Mouse (Mus musculus): Measurements from ENCODE around the gene Osr1. TPM values are rescaled to one million over a fixed set of nuclear protein-coding genes. Genes with fewer than 3 reads are reported as not detected.
A peak's percentile ranks its signal among the peaks of the same experiment; 100 is the strongest.

Gene Osr1
- polyA plus RNA-seq, 1 experiment from 2014 or later = 26.3 TPM

GRCm38 (mm10) chr12:9576043-9576538 is 6.2 kb downstream of the Osr1 start:
- H3K27ac ChIP-seq (ENCODE audit: low read length) = no peak overlapping the region; the same call in 1 of the 2 replicates
- H3K36me3 ChIP-seq (ENCODE audit: control insufficient read depth, insufficient read depth, low read length) = no peaks in the 10 kb centered on the region
- H3K9me3 ChIP-seq (ENCODE audit: control insufficient read depth, low read length) = no peaks in the 10 kb centered on the region
- WGBS = 5% methylated on average over 18 of the region's 18 CpGs
- peak overlapping the region; percentile 26 for H3K4me2 ChIP-seq (ENCODE audit: low read depth, low read length)
- no peak for ATAC-seq
- H3K9ac ChIP-seq (ENCODE audit: low read depth, low read length) = peak overlapping the region; percentile 59
- H3K4me3 ChIP-seq (ENCODE audit: low read length) = peak overlapping the region; percentile 51
- peaks cover 67% of the 10 kb centered on the region for H3K27me3 ChIP-seq (replicated peaks; ENCODE audit: control insufficient read depth, insufficient read depth, low read length)
- H3K4me1 ChIP-seq (ENCODE audit: control insufficient read depth, insufficient read depth, low read length) = peaks cover 7% of the 10 kb centered on the region

GRCm38 (mm10) chr12:9577610-9578009 is 7.7 kb downstream of the Osr1 start:
- no peaks in the 10 kb centered on the region for H3K36me3 ChIP-seq (ENCODE audit: control insufficient read depth, insufficient read depth, low read length)
- peaks cover 69% of the 10 kb centered on the region for H3K27me3 ChIP-seq (replicated peaks; ENCODE audit: control insufficient read depth, insufficient read depth, low read length)
- 0 out of 2 replicates have a peak overlapping the region, but pooled peaks have one; percentile 59 for H3K9ac ChIP-seq (ENCODE audit: low read depth, low read length)
- peak overlapping the region; percentile 51 for H3K4me3 ChIP-seq (ENCODE audit: low read length)
- peak overlapping the region; percentile 26 for H3K4me2 ChIP-seq (ENCODE audit: low read depth, low read length)
- WGBS = 51% methylated on average over 2 of the region's 2 CpGs
- no peak overlapping the region for H3K27ac ChIP-seq (ENCODE audit: low read length)
- H3K4me1 ChIP-seq (ENCODE audit: control insufficient read depth, insufficient read depth, low read length) = peaks cover 8% of the 10 kb centered on the region
- no peak for ATAC-seq
- H3K9me3 ChIP-seq (ENCODE audit: control insufficient read depth, low read length) = no peaks in the 10 kb centered on the region

- no peak overlapping the region for H3K4me2 ChIP-seq (ENCODE audit: low read depth, low read length)
- no peak overlapping the region for H3K27ac ChIP-seq (ENCODE audit: low read length)
- no peaks in the 10 kb centered on the region for H3K9me3 ChIP-seq (ENCODE audit: control insufficient read depth, low read length)
- H3K4me1 ChIP-seq (ENCODE audit: control insufficient read depth, insufficient read depth, low read length) = peaks cover 8% of the 10 kb centered on the region
- H3K9ac ChIP-seq (ENCODE audit: low read depth, low read length) = no peak overlapping the region
- no peak for ATAC-seq
- no peak overlapping the region for H3K4me3 ChIP-seq (ENCODE audit: low read length)
- peaks cover 69% of the 10 kb centered on the region for H3K27me3 ChIP-seq (replicated peaks; ENCODE audit: control insufficient read depth, insufficient read depth, low read length)
- H3K36me3 ChIP-seq (ENCODE audit: control insufficient read depth, insufficient read depth, low read length) = no peaks in the 10 kb centered on the region
- WGBS = 28% methylated on average over 4 of the region's 4 CpGs
Observed at GRCm38 (mm10) chr12:9578591-9578990, 8.7 kb downstream of the Osr1 start.

GRCm38 (mm10) chr12:9579301-9580030 is 9.6 kb downstream of the Osr1 start:
- ATAC-seq = no peak
- Histone ChIP-seq H3K4me1 (ENCODE audit: control insufficient read depth, insufficient read depth, low read length) (peaks cover 8% of the 10 kb centered on the region), H3K9ac (ENCODE audit: low read depth, low read length) (no peak overlapping the region), H3K27ac (ENCODE audit: low read length) (no peak overlapping the region), H3K36me3 (ENCODE audit: control insufficient read depth, insufficient read depth, low read length) (no peaks in the 10 kb centered on the region), H3K4me2 (ENCODE audit: low read depth, low read length) (no peak overlapping the region), H3K4me3 (ENCODE audit: low read length) (no peak overlapping the region), H3K9me3 (ENCODE audit: control insufficient read depth, low read length) (no peaks in the 10 kb centered on the region), H3K27me3 (replicated peaks; ENCODE audit: control insufficient read depth, insufficient read depth, low read length) (peaks cover 67% of the 10 kb centered on the region)
- 13% methylated on average over 31 of the region's 31 CpGs for WGBS

GRCm38 (mm10) chr12:9580041-9580905 is 10.4 kb downstream of the Osr1 start:
- 10% methylated on average over 33 of the region's 33 CpGs for WGBS
- Histone ChIP-seq H3K4me2 (ENCODE audit: low read depth, low read length) (peak overlapping the region; percentile 24; the same call in 1 of the 2 replicates), H3K4me3 (ENCODE audit: low read length) (no peak overlapping the region), H3K36me3 (ENCODE audit: control insufficient read depth, insufficient read depth, low read length) (no peaks in the 10 kb centered on the region), H3K9ac (ENCODE audit: low read depth, low read length) (no peak overlapping the region), H3K4me1 (ENCODE audit: control insufficient read depth, insufficient read depth, low read length) (peaks cover 10% of the 10 kb centered on the region), H3K9me3 (ENCODE audit: control insufficient read depth, low read length) (no peaks in the 10 kb centered on the region), H3K27me3 (replicated peaks; ENCODE audit: control insufficient read depth, insufficient read depth, low read length) (peaks cover 59% of the 10 kb centered on the region), H3K27ac (ENCODE audit: low read length) (no peak overlapping the region)
- ATAC-seq = no peak

- ATAC-seq = no peak
- WGBS = 8% methylated on average over 30 of the region's 30 CpGs
- H3K4me1 ChIP-seq (ENCODE audit: control insufficient read depth, insufficient read depth, low read length) = peaks cover 10% of the 10 kb centered on the region
- peak overlapping the region; percentile 53 for H3K4me2 ChIP-seq (ENCODE audit: low read depth, low read length)
- H3K27me3 ChIP-seq (replicated peaks; ENCODE audit: control insufficient read depth, insufficient read depth, low read length) = peaks cover 55% of the 10 kb centered on the region
- H3K9ac ChIP-seq (ENCODE audit: low read depth, low read length) = no peak overlapping the region
- peak overlapping the region; percentile 26 for H3K4me3 ChIP-seq (ENCODE audit: low read length)
- no peak overlapping the region for H3K27ac ChIP-seq (ENCODE audit: low read length)
- H3K9me3 ChIP-seq (ENCODE audit: control insufficient read depth, low read length) = no peaks in the 10 kb centered on the region
- H3K36me3 ChIP-seq (ENCODE audit: control insufficient read depth, insufficient read depth, low read length) = no peaks in the 10 kb centered on the region
Observed at GRCm38 (mm10) chr12:9581011-9581410, 11.1 kb downstream of the Osr1 start.

- ATAC-seq = no peak
- no peak overlapping the region for H3K9ac ChIP-seq (ENCODE audit: low read depth, low read length)
- no peak overlapping the region for H3K4me3 ChIP-seq (ENCODE audit: low read length)
- no peaks in the 10 kb centered on the region for H3K36me3 ChIP-seq (ENCODE audit: control insufficient read depth, insufficient read depth, low read length)
- 13% methylated on average over 12 of the region's 12 CpGs for WGBS
- H3K4me2 ChIP-seq (ENCODE audit: low read depth, low read length) = no peak overlapping the region
- H3K27ac ChIP-seq (ENCODE audit: low read length) = no peak overlapping the region
- H3K9me3 ChIP-seq (ENCODE audit: control insufficient read depth, low read length) = no peaks in the 10 kb centered on the region
- H3K4me1 ChIP-seq (ENCODE audit: control insufficient read depth, insufficient read depth, low read length) = peaks cover 10% of the 10 kb centered on the region
- peaks cover 50% of the 10 kb centered on the region for H3K27me3 ChIP-seq (replicated peaks; ENCODE audit: control insufficient read depth, insufficient read depth, low read length)
Observed at GRCm38 (mm10) chr12:9581506-9581905, 11.6 kb downstream of the Osr1 start.

GRCm38 (mm10) chr12:9582248-9582995 is 12.5 kb downstream of the Osr1 start:
- H3K9me3 ChIP-seq (ENCODE audit: control insufficient read depth, low read length) = no peaks in the 10 kb centered on the region
- H3K4me3 ChIP-seq (ENCODE audit: low read length) = no peak overlapping the region
- H3K4me1 ChIP-seq (ENCODE audit: control insufficient read depth, insufficient read depth, low read length) = peaks cover 10% of the 10 kb centered on the region
- peaks cover 41% of the 10 kb centered on the region for H3K27me3 ChIP-seq (replicated peaks; ENCODE audit: control insufficient read depth, insufficient read depth, low read length)
- H3K27ac ChIP-seq (ENCODE audit: low read length) = no peak overlapping the region
- no peak overlapping the region for H3K4me2 ChIP-seq (ENCODE audit: low read depth, low read length)
- ATAC-seq = no peak
- WGBS = 27% methylated on average over 14 of the region's 14 CpGs
- no peak overlapping the region for H3K9ac ChIP-seq (ENCODE audit: low read depth, low read length)
- H3K36me3 ChIP-seq (ENCODE audit: control insufficient read depth, insufficient read depth, low read length) = no peaks in the 10 kb centered on the region

- Histone ChIP-seq H3K4me1 (ENCODE audit: control insufficient read depth, insufficient read depth, low read length) (peaks cover 10% of the 10 kb centered on the region), H3K36me3 (ENCODE audit: control insufficient read depth, insufficient read depth, low read length) (no peaks in the 10 kb centered on the region), H3K4me2 (ENCODE audit: low read depth, low read length) (no peak overlapping the region), H3K9ac (ENCODE audit: low read depth, low read length) (no peak overlapping the region), H3K9me3 (ENCODE audit: control insufficient read depth, low read length) (no peaks in the 10 kb centered on the region), H3K27me3 (replicated peaks; ENCODE audit: control insufficient read depth, insufficient read depth, low read length) (peaks cover 32% of the 10 kb centered on the region), H3K27ac (ENCODE audit: low read length) (no peak overlapping the region), H3K4me3 (ENCODE audit: low read length) (no peak overlapping the region)
- WGBS = 20% methylated on average over 2 of the region's 2 CpGs
- ATAC-seq = no peak
Observed at GRCm38 (mm10) chr12:9583380-9583779, 13.5 kb downstream of the Osr1 start.
